Mouse (Mus musculus) brain, embryonic 14.5 days (tissue): ENCODE data around the gene Usp43.

Experiments
- CTCF ChIP-seq: fragments of 200-500 bp; IDR thresholded peaks from 2 replicates; pipeline ENCODE4 v1.5.1; 2012; ENCODE audit warnings: inconsistent platforms, mild to moderate bottlenecking, moderate library complexity, borderline replicate concordance; ENCODE audit not compliant: insufficient read depth, insufficient read length; ENCODE audit errors: extremely low read depth
- POLR2A ChIP-seq: fragments of 200-500 bp; IDR thresholded peaks from 2 replicates; pipeline ENCODE4 v1.6.1; 2012; ENCODE audit warnings: mild to moderate bottlenecking, inconsistent platforms, borderline replicate concordance; ENCODE audit not compliant: poor library complexity, insufficient read depth, insufficient read length, severe bottlenecking; ENCODE audit errors: extremely low read depth

DNA sequence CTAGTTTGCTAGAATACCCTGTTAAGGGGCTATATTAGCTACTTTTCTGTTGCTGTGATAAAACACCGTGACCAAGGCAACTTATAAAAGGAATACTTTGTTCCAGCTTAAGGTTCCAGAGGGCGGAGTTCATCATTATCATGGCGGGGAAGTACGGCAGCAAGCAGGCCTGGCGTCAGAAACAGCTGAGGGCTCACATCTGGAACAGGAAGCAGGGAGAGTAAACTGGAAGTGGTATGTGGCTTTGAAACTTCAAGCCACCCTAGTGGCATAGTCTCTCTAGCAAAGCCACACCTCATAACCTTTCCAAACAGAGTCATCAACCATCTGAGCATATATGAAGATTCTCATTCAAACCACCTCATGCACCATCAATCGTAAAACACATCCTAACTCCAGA, 92.4 kb downstream of the Usp43 start:
- no peak for TF ChIP-seq POLR2A
- TF ChIP-seq CTCF: no peak
